Mouse (Mus musculus) small intestine, adult 2 months (tissue): ENCODE measurements around the gene 2610028H24Rik. TPM values are rescaled to one million over a fixed set of nuclear protein-coding genes. Genes with fewer than 3 reads are reported as not detected.

Experiments used
- H3K27ac ChIP-seq: fragments of 200-500 bp; 2 replicates; pipeline ENCODE4 v1.5.1; 2012; ENCODE audit warnings: low read depth, low read length, control low read depth, inconsistent platforms; ENCODE audit not compliant: insufficient read depth
- H3K27me3 ChIP-seq: fragments of 200-500 bp; 2 replicates; pipeline ENCODE4 v1.6.1; 2012; ENCODE audit warnings: mild to moderate bottlenecking, moderate library complexity, low read length, inconsistent platforms; ENCODE audit not compliant: control insufficient read depth, insufficient read depth
- H3K36me3 ChIP-seq: fragments of 200-500 bp; 2 replicates; pipeline ENCODE4 v1.6.1; 2012; ENCODE audit warnings: mild to moderate bottlenecking, low read length, control low read depth, inconsistent platforms; ENCODE audit not compliant: control insufficient read depth, insufficient read depth
- H3K4me1 ChIP-seq: fragments of 200-500 bp; 2 replicates; pipeline ENCODE4 v1.6.1; 2012; ENCODE audit warnings: low read length, inconsistent platforms, mixed read lengths; ENCODE audit not compliant: control insufficient read depth, insufficient read depth, insufficient read length
- H3K4me3 ChIP-seq: fragments of 200-500 bp; 2 replicates; pipeline ENCODE4 v1.5.1; 2012; ENCODE audit warnings: low read depth, mild to moderate bottlenecking, control low read depth, inconsistent platforms, low read length, moderate library complexity
- CTCF ChIP-seq: fragments of 200-500 bp; IDR thresholded peaks from 2 replicates; pipeline ENCODE4 v1.5.1; 2012; ENCODE audit warnings: low read depth, mild to moderate bottlenecking, control low read depth, inconsistent platforms, low read length, moderate library complexity, mixed read lengths; ENCODE audit not compliant: insufficient replicate concordance, insufficient read length; ENCODE audit errors: extremely low read depth
- POLR2A ChIP-seq: fragments of 200-500 bp; IDR thresholded peaks from 2 replicates; pipeline ENCODE4 v1.6.1; 2012; ENCODE audit warnings: low read depth, mild to moderate bottlenecking, control low read depth, inconsistent platforms, low read length, moderate library complexity
- WGBS: fragments of 180-500 bp; shearing (Covaris S2); methylation state at CpG from one replicate; pipeline ENCODE4 v1.1.7; 2018; 5-methylcytosine and 5-hydroxymethylcytosine counted together
- polyA plus RNA-seq: library from polyadenylated mRNA; depleted of rRNA; stranded (reverse); fragments of >200 nt; gene quantifications from 2 replicates; pipeline ENCODE4 v1.2.3, GENCODE M21; 2012

Gene 2610028H24Rik
- polyA plus RNA-seq, 1 experiment: not detected

GRCm38 (mm10) chr10:76442178-76443088 lies 6.4 kb upstream of the 2610028H24Rik start, which contains the start of gene Pcnt:
Pcnt (minus strand) TSS chr10:76442786.
- Histone ChIP-seq H3K27ac (peak within 1 kb of the TSS; percentile 98), H3K27me3 (no peaks in the 10 kb centered on the region), H3K4me1 (peaks cover 11% of the 10 kb centered on the region; the same call in 1 of the 2 replicates), H3K36me3 (peaks cover 12% of the 10 kb centered on the region), H3K4me3 (peak within 1 kb of the TSS; percentile 86)
- WGBS: under 1% methylated on average over 78 of the region's 78 CpGs
- TF ChIP-seq CTCF: peak; percentile 39; the same call in 1 of the 2 replicates
- peak; percentile 45 for TF ChIP-seq POLR2A

- WGBS: 44% methylated on average over 4 of the region's 4 CpGs
Measured at GRCm38 (mm10) chr10:76445996-76446681, 2.7 kb upstream of the 2610028H24Rik start.

GRCm38 (mm10) chr10:76447406-76448229 lies 1.3 kb upstream of the 2610028H24Rik start:
- no peak overlapping the region for H3K4me3 ChIP-seq
- H3K36me3 ChIP-seq: no peaks in the 10 kb centered on the region
- no peak for TF ChIP-seq POLR2A
- 72% methylated on average over 15 of the region's 15 CpGs for WGBS
- peaks cover 9% of the 10 kb centered on the region; the same call in 1 of the 2 replicates for H3K4me1 ChIP-seq
- no peaks in the 10 kb centered on the region for H3K27me3 ChIP-seq
- H3K27ac ChIP-seq: peak overlapping the region; percentile 25; the same call in 1 of the 2 replicates

More at GRCm38 (mm10) chr10:76445996-76446681, 2.7 kb upstream of the 2610028H24Rik start:
- Histone ChIP-seq H3K27me3 (no peaks in the 10 kb centered on the region), H3K4me3 (no peak overlapping the region), H3K4me1 (peaks cover 11% of the 10 kb centered on the region; the same call in 1 of the 2 replicates), H3K27ac (peak overlapping the region; percentile 59), H3K36me3 (no peaks in the 10 kb centered on the region)
- no peak for TF ChIP-seq CTCF
- TF ChIP-seq POLR2A: no peak

- 45% methylated on average over 5 of the region's 5 CpGs for WGBS
- Histone ChIP-seq H3K27ac (no peak overlapping the region), H3K27me3 (no peaks in the 10 kb centered on the region), H3K36me3 (no peaks in the 10 kb centered on the region), H3K4me3 (no peak overlapping the region), H3K4me1 (no peaks in the 10 kb centered on the region)
- TF ChIP-seq POLR2A: no peak
- peak; percentile 67; the same call in 1 of the 2 replicates for TF ChIP-seq CTCF
Measured at GRCm38 (mm10) chr10:76455289-76455688, 6.4 kb downstream of the 2610028H24Rik start.

- H3K36me3 ChIP-seq: peaks cover 4% of the 10 kb centered on the region; the same call in 1 of the 2 replicates
- no peak for TF ChIP-seq POLR2A
- TF ChIP-seq CTCF: no peak
- WGBS: 94% methylated on average over 1 of the region's 1 CpGs
- no peaks in the 10 kb centered on the region for H3K4me1 ChIP-seq
- H3K4me3 ChIP-seq: no peak overlapping the region
- H3K27ac ChIP-seq: no peak overlapping the region
- no peaks in the 10 kb centered on the region for H3K27me3 ChIP-seq
Measured at GRCm38 (mm10) chr10:76461255-76461654, 12.4 kb downstream of the 2610028H24Rik start.

GRCm38 (mm10) chr10:76462312-76462711 lies 13.4 kb downstream of the 2610028H24Rik start:
- no peak overlapping the region for H3K27ac ChIP-seq
- no peak for TF ChIP-seq POLR2A
- TF ChIP-seq CTCF: no peak
- H3K4me1 ChIP-seq: no peaks in the 10 kb centered on the region
- WGBS: 91% methylated on average over 7 of the region's 7 CpGs
- peaks cover 4% of the 10 kb centered on the region; the same call in 1 of the 2 replicates for H3K36me3 ChIP-seq
- H3K27me3 ChIP-seq: no peaks in the 10 kb centered on the region
- no peak overlapping the region for H3K4me3 ChIP-seq
